Mouse (Mus musculus): ENCODE measurements at regions not wholly inside any gene's neighbourhood (a gene's known extent, or its start where the extent isn't known, plus 50 kb on each side); places are given as distances from the start of the nearest gene placed in this dataset.

GRCm38 (mm10) chr2:128432741-128433140 lies 158.3 kb upstream of the Spdye4c start:
- DNase-seq (ENCODE audit: low spot score) = no peak

GRCm38 (mm10) chr2:128433553-128434081 lies 157.4 kb upstream of the Spdye4c start:
- no peak for DNase-seq (ENCODE audit: low spot score)

GRCm38 (mm10) chr2:128434200-128434977 lies 156.6 kb upstream of the Spdye4c start:
- no peak for DNase-seq (ENCODE audit: low spot score)

- no peak for DNase-seq (ENCODE audit: low spot score)
These were observed 154.6 kb upstream of the Spdye4c start for GRCm38 (mm10) chr2:128436378-128436777.

GRCm38 (mm10) chr2:128437698-128438097 lies 153.3 kb upstream of the Spdye4c start:
- DNase-seq (ENCODE audit: low spot score) = no peak

GRCm38 (mm10) chr2:128438161-128438822 lies 152.7 kb upstream of the Spdye4c start:
- DNase-seq (ENCODE audit: low spot score) = no peak

GRCm38 (mm10) chr2:128438897-128439296 lies 152.1 kb upstream of the Spdye4c start:
- no peak for DNase-seq (ENCODE audit: low spot score)

- DNase-seq (ENCODE audit: low spot score) = no peak
These were observed 146.4 kb upstream of the Spdye4c start for GRCm38 (mm10) chr2:128444599-128445011.

GRCm38 (mm10) chr2:128445443-128445842 lies 145.6 kb upstream of the Spdye4c start:
- DNase-seq (ENCODE audit: low spot score) = no peak

- no peak for DNase-seq (ENCODE audit: low spot score)
These were observed 141.7 kb upstream of the Spdye4c start for GRCm38 (mm10) chr2:128449294-128449693.

GRCm38 (mm10) chr2:128450045-128450444 lies 141.0 kb upstream of the Spdye4c start:
- no peak for DNase-seq (ENCODE audit: low spot score)

- no peak for DNase-seq (ENCODE audit: low spot score)
These were observed 139.3 kb upstream of the Spdye4c start for GRCm38 (mm10) chr2:128451554-128452239.

- no peak for DNase-seq (ENCODE audit: low spot score)
These were observed 138.4 kb upstream of the Spdye4c start for GRCm38 (mm10) chr2:128452582-128452981.

- DNase-seq (ENCODE audit: low spot score) = no peak
These were observed 136.5 kb upstream of the Spdye4c start for GRCm38 (mm10) chr2:128454509-128454908.

- no peak for DNase-seq (ENCODE audit: low spot score)
These were observed 133.3 kb upstream of the Spdye4c start for GRCm38 (mm10) chr2:128457591-128458209.

GRCm38 (mm10) chr2:128465214-128465984 lies 125.6 kb upstream of the Spdye4c start:
- DNase-seq (ENCODE audit: low spot score) = no peak

GRCm38 (mm10) chr2:128467490-128468245 lies 123.3 kb upstream of the Spdye4c start:
- no peak for DNase-seq (ENCODE audit: low spot score)

- DNase-seq (ENCODE audit: low spot score) = no peak
These were observed 122.7 kb upstream of the Spdye4c start for GRCm38 (mm10) chr2:128468323-128468722.

GRCm38 (mm10) chr2:128470351-128470750 lies 120.7 kb upstream of the Spdye4c start:
- no peak for DNase-seq (ENCODE audit: low spot score)

GRCm38 (mm10) chr2:128473241-128473954 lies 117.6 kb upstream of the Spdye4c start:
- DNase-seq (ENCODE audit: low spot score) = no peak
